Mouse (Mus musculus): ENCODE results near the gene CK137956. TPM values are rescaled to one million over a fixed set of nuclear protein-coding genes. Genes with fewer than 3 reads are reported as not detected.

CK137956 gene
- polyA plus RNA-seq (2017; shearing (Covaris generic)), result not detected

DNA sequence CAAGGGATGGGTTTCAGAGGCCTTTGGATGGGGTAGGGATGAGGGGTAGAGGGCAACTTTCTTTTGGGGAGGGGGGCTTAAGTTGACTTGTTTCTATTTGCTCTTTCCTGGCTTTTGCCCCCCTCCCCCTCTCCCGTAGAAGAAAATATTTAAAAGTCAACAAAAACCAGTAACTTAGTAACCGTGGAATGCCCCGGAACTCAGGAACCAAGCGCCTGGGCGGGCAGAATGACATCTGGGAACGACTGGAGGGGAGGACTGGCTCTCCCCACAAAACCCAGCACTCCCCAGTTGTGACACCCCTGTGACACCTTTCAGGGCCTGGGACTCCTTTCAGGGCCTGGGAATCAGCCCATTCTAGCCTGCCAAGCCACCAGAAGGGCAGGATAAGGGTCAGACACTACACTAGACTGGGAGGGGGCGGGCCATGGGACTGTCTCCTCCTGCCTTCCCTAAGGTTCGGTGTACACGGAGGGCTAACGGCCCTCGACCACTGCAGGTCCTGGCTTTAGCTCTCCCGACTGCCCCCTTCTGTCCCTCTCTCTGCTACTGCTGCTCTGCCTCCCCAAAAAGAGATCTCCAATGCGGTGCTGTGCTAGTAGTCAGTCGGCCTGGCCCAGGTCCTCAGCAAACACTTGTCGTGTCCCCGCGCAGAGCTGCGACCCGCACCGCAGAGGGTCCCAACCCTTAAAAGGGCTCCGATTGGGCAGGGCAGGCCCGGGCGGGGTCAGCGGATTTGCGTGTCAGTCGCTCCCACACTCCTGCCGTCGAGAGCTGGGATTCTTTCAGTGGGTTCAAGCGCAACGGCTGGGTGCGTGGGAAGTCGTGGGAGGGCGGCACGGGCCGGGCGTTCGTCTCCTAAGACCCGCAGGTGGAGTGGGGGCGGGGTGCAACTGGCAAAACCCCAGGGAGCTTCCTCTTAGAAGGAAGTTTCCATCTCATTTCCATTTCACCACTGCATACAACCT lies at the start of gene CK137956:
TSS of gene CK137956 (minus strand) at position 51 of the 968 bp plus-strand sequence.

DNA sequence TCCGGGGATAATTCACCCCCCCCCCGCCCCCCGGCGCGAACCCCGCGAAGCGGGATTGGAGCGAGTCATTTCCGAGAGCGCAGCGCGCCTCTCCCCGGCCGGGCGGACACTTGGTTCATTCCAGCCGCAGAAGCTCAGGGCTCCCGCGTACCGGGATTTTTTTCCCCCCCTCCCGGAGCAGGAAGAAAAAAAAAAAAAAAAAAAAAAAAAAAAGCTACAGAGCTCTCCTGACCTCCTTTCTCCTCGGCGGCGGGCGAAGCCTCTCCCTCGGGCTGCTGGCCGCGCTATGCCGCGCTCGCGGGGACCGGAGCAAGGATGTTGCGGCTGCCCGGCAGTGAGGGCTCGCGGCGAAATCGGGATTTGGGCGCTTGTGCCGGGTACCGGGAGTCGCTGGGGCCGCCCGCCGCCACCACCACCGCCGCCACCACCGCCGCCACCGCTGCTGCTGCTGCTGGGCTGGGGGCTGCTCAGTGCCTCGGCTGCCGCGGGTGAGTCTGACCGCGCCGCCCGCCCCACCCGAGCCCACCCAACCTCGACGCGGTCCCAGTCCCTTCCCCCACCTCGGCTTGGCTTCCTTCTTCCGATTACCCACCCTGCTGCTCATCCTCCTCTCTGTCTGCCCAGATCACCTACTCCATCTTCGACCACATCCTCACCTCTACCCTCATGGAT lies 17.2 kb upstream of the CK137956 start, which contains the start of gene Csmd2:
TSS of gene Csmd2 (plus strand) at position 74 of the 672 bp plus-strand sequence.

Other genes with a start within 250 kb of the CK137956 start
- not detected for gene Csmd2, start 16.9 kb upstream of the CK137956 start, polyA plus RNA-seq (2017; shearing (Covaris generic))

All from activated CD4-positive, CD25-positive, alpha-beta regulatory T cell, adult 9 weeks (primary cell).